ENCODE assay signal across 8 mouse cellular contexts in genomic region chr4:133706956-133707355, GRCm38 (mm10). TPM values are rescaled to one million over a fixed set of nuclear protein-coding genes. Genes with fewer than 3 reads are reported as not detected.
DNase-seq lines count a peak whose midpoint lies in the region; ATAC-seq and TF ChIP-seq lines count a peak whose summit lies in the region.

No protein-coding gene starts in this region.

- TF ChIP-seq CTCF in thymus, adult 2 months (IDR thresholded peaks at IDR 0.05; ENCODE audit: borderline replicate concordance, control insufficient read depth, extremely low read depth, insufficient read depth, low read length, poor library complexity) = no peak

- H3K36me3 ChIP-seq in thymus, adult 2 months (ENCODE audit: control insufficient read depth, insufficient read depth, low read length) = peaks cover 35% of the 10 kb centered on the region

- ATAC-seq in inflammation-experienced regulatory T-cells, adult 6 months = peak; percentile 97

- no peak overlapping the region; the same call in 1 of the 2 replicates for H3K4me3 ChIP-seq in thymus, adult 2 months (ENCODE audit: control insufficient read depth, insufficient read depth, low read length)

- peaks cover 34% of the 10 kb centered on the region for H3K4me1 ChIP-seq in thymus, adult 2 months (replicated peaks; ENCODE audit: control insufficient read depth, insufficient read depth, low read length)

- intact Hi-C loops in left cerebral cortex, postnatal 4 days (cut with DNase I) = no loop called here
- intact Hi-C loops in left cerebral cortex, postnatal 14 days (cut with DNase I) = no loop called here

- peak overlapping the region; percentile 95 for H3K27ac ChIP-seq in thymus, adult 2 months (ENCODE audit: control insufficient read depth, insufficient read depth, low read length)

- under 1% methylated on average over 8 of the region's 8 CpGs for WGBS in thymus, adult 2 months

- H3K27me3 ChIP-seq in thymus, adult 2 months (ENCODE audit: control insufficient read depth, insufficient read depth, low read length) = no peaks in the 10 kb centered on the region

- TF ChIP-seq POLR2A in thymus, adult 2 months (IDR thresholded peaks at IDR 0.05; ENCODE audit: control insufficient read depth, extremely low read depth, insufficient read depth, low read length, poor library complexity) = 0 out of 2 replicates have a peak, but pooled peaks have one; percentile 26

- DNase-seq in left cerebral cortex, adult 11 months (ENCODE audit: low spot score) = peak; percentile 37
- DNase-seq in left cerebral cortex, postnatal 4 days = no peak
- DNase-seq in c-Kit-positive CD71-negative TER-119-negative erythroid progenitor cells, embryonic 14.5 days (ENCODE audit: low read depth) = peak; percentile 65
- peak; percentile 43 to 69 for DNase-seq in gastrocnemius, adult 8-10 months (ENCODE audit: low spot score in 2 of 2)
- peak; percentile 66 to 70 for DNase-seq in left cerebral cortex, postnatal 14 days (ENCODE audit: low spot score in 2 of 2)
- DNase-seq in monocyte, adult 2 months (ENCODE audit: low read depth in 1 of 2, low spot score in 2 of 2) = peak; percentile 37 to 53
- DNase-seq in thymus, adult 2 months = peak; percentile 84

RNA-seq across cellular contexts. Expression of gene Pigv, which starts 34.5 kb away (rescaled TPM):
- total RNA-seq in left cerebral cortex, postnatal 4 days (2021) = 10 to 100 TPM; 11.5 to 12.8 TPM
- total RNA-seq in gastrocnemius, adult 8-10 months (2022) = 10 to 100 TPM; 12.3 to 16.0 (median 12.5) TPM
- 10 to 100 TPM; 10.3 to 13.8 (median 11.3) TPM for polyA plus RNA-seq in inflammation-experienced regulatory T-cells, adult 6 months (2017; shearing (Covaris generic))
- total RNA-seq in left cerebral cortex, postnatal 14 days (2021) = 1 to 10 TPM; 6.2 TPM
- 24.8 and 24.9 TPM in 2 replicates for polyA plus RNA-seq in thymus, adult 2 months (2012; rRNA removed)

RNA-seq across cellular contexts. Expression of gene Arid1a, which starts 49.6 kb away (rescaled TPM):
- total RNA-seq in left cerebral cortex, postnatal 4 days (2021) = 100 to 1,000 TPM; 114 to 121 TPM
- 10 to 100 TPM; 23.3 to 27.5 (median 26.0) TPM for total RNA-seq in gastrocnemius, adult 8-10 months (2022)
- 10 to 100 TPM; 56.9 to 94.8 (median 76.7) TPM for polyA plus RNA-seq in inflammation-experienced regulatory T-cells, adult 6 months (2017; shearing (Covaris generic))
- 10 to 100 TPM; 74.1 to 75.8 TPM for total RNA-seq in left cerebral cortex, postnatal 14 days (2021)
- polyA plus RNA-seq in thymus, adult 2 months (2012; rRNA removed) = 289 and 363 TPM in 2 replicates

RNA-seq across cellular contexts. Expression of gene Zdhhc18, which starts 57.0 kb away (rescaled TPM):
- 10 to 100 TPM; 37.1 to 37.8 TPM for total RNA-seq in left cerebral cortex, postnatal 4 days (2021)
- total RNA-seq in gastrocnemius, adult 8-10 months (2022) = 10 to 100 TPM; 25.7 to 48.0 (median 33.2) TPM
- polyA plus RNA-seq in inflammation-experienced regulatory T-cells, adult 6 months (2017; shearing (Covaris generic)) = 10 to 100 TPM; 22.8 to 25.9 (median 23.1) TPM
- 10 to 100 TPM; 29.3 to 32.9 TPM for total RNA-seq in left cerebral cortex, postnatal 14 days (2021)
- polyA plus RNA-seq in thymus, adult 2 months (2012; rRNA removed) = 150 and 172 TPM in 2 replicates
